Mouse (Mus musculus): Measurements from ENCODE around the gene Qsox1.

Qsox1 gene

GRCm38 (mm10) chr1:155812581-155813499 is at the start of gene Qsox1:
Gene Qsox1 (minus strand): TSS chr1:155812889.
- peak; percentile 88 to 89 for DNase-seq (ENCODE audit: low spot score in 2 of 2)

- DNase-seq (ENCODE audit: low spot score in 2 of 2) = peak in 1 of 2 experiments; percentile 31
Measured at GRCm38 (mm10) chr1:155854926-155855702, 42.4 kb upstream of the Qsox1 start.

- DNase-seq (ENCODE audit: low spot score in 2 of 2) = no peak
Measured at GRCm38 (mm10) chr1:155853009-155853408, 40.3 kb upstream of the Qsox1 start.

DNA sequence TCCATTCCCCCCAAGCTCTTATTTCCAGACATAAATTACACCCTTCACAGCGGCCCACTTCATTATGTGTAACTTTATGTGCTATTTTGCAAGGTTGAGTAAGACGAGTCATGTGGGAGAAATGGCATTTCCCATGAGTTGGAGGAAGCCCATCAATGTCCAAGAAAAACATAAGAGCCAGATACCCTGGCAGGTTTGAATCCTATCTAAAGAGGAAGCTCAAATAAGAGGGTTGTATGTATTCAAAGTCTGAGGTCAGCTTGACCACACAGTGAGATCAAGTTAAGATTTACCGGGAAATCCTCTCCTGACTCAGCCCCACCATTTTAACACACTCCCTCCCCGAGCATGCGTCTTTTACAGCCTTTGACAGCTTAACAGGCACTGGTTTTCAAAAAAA is 31.5 kb upstream of the Qsox1 start:
- DNase-seq (ENCODE audit: low spot score in 2 of 2) = no peak

- DNase-seq (ENCODE audit: low spot score in 2 of 2) = no peak
Measured at GRCm38 (mm10) chr1:155843538-155843937, 30.8 kb upstream of the Qsox1 start.

DNA sequence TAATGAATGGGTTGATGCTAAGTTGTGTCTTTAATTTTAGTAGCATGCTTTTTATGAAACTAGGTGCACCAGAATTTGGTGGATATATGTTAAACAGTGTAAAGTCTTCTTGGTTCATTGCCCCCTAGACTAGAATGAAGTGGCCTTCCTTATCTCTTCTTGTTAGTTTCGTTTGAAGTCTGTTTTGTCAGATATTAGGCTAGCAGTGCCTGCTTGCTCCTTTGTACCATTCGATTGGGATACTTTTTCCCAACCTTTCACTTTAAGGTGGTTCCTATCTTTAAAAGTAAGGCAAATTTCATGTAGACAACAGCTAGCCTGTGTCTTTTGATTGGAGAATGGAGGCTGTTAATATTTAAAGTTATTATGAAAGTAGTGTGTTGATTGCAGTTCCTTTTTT is 23.0 kb upstream of the Qsox1 start:
- DNase-seq (ENCODE audit: low spot score in 2 of 2) = no peak

DNA sequence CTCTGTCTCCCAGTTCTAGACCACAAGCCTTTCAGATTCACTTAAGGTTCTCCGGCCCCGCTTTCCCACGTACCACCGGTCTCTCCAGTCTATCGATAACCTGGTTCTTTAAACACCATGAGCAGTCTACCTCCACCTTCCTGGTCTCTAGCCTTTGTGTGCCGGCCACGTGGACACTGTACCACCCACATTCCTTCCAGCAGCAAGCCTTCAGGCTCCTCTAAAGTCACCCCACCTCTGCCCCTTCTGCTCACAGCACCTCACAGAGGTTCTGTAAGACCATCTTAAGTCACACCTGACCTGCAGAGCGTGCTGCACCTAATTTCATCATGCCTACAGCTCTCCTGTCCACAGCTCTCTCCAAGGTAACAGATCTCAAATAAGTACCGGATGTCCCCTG is 20.9 kb upstream of the Qsox1 start:
- DNase-seq (ENCODE audit: low spot score in 2 of 2) = no peak

DNA sequence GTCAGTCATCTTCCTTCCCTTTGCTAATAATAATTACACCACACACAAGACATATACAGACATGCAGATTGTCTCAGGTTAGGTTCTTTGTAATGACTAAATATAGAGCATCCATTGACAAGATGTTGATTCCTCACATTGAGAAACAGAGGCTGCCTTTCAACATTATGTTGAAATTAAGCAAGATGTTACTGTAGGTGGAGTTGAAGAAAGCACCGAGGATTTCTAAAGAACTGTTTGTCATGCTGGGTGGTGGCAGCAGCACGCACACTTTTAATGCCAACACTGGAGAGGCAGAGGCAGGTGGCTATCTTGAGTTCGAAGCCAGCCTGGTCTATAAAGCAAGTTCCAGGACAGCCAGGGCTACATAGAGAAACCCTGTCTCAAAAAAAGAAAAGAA is 19.3 kb upstream of the Qsox1 start:
- no peak for DNase-seq (ENCODE audit: low spot score in 2 of 2)

DNA sequence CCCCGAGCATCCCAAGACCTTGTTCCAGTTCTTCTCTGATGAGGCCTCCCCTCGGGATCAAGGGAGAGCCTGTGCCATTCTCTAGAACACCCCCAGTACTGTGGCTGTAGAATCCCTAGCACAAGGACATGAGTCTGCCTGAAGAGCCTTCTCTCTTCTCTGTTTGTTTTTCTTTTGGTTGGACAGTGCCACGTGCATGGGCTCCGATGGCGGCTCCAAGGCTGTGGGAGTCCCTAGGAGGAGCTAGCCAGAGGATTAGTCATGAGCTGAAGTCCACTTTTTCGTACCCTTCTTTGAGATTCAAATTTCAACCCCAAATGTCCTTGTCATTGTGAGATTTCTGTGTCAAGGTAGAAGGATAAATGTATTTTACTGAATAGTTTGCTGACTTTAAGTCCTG is 18.2 kb upstream of the Qsox1 start:
- DNase-seq (ENCODE audit: low spot score in 2 of 2) = no peak

- no peak for DNase-seq (ENCODE audit: low spot score in 2 of 2)
Measured at GRCm38 (mm10) chr1:155827703-155828295, 15.1 kb upstream of the Qsox1 start.

- DNase-seq (ENCODE audit: low spot score in 2 of 2) = no peak
Measured at GRCm38 (mm10) chr1:155826803-155827395, 14.2 kb upstream of the Qsox1 start.

GRCm38 (mm10) chr1:155825940-155826716 is 13.4 kb upstream of the Qsox1 start:
- DNase-seq (ENCODE audit: low spot score in 2 of 2) = no peak

DNA sequence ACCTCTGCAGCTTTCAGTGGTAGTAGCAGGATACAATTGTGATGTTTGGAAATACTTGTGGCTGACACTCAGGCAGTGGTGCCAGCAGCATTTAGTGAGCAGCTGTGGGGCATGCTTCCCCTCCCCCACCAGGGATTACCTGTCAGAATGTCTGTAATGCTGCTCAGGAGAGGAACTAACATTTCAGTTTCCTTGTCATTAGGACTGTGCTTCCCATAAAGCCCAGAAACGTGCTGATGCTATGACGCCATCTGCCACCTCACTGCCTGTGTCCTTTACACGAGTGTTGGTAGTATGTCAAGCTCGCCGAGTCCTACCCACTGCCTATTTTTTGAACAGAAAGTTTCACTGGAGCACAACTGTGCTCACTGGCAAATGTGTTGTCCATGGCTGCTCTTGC is 8.0 kb upstream of the Qsox1 start:
- DNase-seq (ENCODE audit: low spot score in 2 of 2) = no peak

DNA sequence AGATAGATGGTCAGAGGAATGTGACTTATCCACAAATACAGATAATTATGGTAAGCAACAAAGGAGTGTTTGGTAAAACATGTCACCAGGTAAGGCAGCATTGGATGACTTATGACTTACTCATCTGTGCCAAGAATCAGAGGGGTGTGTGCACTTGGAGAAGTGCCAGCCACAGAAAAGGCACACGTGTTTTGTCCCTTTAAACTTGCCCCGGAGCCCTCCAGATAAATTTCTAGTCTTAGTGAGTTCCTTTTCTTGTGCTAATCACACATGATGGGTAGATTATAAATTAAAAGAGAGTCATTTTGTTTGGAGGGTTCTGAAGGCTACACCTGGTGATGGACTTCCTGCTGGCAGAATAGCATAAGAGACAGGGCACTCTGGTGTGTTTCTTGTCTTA is 3.5 kb upstream of the Qsox1 start:
- no peak for DNase-seq (ENCODE audit: low spot score in 2 of 2)

DNA sequence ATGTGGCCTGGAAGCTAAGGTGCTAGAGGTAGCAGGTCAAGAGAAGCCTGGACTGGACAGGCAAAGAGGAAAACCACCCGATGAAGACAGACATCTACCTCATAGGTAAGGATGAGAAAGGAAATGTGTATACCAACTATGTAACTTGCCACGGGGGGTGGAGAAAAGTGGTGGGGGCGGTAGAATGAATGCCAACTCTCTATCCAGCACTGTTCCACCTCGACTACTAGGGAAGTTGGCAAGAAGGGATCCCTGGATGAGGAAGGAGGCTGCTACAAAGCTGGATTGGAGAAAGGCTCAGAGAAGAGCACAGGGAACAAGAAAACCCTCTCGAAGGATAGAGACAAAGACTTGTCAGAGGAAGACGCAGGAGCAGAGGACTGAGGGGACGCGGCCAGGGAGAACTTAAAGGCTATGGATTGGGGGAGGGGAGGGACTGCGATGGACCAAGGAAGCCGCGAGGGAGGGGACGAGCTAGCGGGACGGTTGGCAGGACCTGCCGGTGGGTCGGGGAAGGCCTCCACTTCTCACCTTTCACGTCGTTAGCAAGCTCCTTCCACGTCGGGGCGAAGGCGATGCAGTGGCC is 601 bp downstream of the Qsox1 start:
- DNase-seq (ENCODE audit: low spot score in 2 of 2) = no peak

- DNase-seq (ENCODE audit: low spot score in 2 of 2) = no peak
Measured at GRCm38 (mm10) chr1:155810616-155811015, 2.1 kb downstream of the Qsox1 start.

DNA sequence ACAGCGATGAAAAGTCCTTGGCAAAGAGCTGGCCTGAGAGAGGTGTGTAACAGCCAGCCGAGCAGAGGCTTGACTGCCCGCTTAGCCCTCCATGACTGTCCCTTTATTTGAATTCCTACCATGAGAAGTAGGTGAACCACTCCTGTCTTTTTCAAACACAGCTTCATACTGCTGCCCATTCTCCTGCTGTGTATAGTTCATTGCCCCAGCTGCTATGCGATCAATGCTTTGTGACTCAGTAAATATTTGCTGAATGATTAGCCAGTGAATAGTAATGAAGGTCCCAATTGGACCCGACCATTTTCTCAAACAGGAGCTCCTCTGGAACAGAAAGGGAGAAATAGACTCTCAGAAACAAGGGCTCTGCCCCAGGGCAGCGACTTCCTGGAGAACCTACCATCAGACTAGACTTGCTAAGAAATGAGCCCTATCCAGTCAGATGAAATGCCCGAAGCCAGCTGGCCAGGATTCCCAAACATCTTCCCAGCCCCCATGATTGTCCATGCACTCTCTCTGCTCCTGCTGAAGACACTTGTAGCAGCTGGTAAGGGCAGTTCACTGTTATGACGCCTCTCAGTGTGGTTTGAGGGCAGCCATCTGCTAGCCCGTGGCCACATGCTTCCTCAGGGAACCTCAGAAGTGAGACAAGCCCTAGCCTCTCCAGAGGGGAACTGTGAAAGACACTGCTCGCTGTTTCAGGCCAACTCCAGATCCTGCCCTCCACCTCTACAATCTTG is 2.8 kb downstream of the Qsox1 start:
- peak in 1 of 2 experiments; percentile 39 for DNase-seq (ENCODE audit: low spot score in 2 of 2)

DNA sequence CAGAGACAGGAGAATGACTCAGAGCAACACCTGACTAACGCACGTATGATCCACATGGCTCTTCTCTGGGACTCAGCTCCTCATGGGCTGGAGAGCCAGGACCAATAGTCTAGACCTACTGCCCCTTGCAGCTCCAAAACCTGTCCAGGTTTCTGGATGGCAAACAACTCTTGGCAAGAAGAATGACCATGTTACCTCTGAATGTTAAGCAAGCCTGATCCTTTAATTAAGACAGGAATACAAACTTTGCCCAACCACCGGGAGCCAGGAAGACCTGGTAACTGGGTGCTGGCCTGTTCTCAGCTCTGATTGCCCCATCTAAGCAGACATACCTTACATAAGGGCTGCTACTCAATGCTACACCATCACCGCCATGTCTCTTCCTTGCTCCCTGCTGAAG is 4.4 kb downstream of the Qsox1 start:
- no peak for DNase-seq (ENCODE audit: low spot score in 2 of 2)

DNA sequence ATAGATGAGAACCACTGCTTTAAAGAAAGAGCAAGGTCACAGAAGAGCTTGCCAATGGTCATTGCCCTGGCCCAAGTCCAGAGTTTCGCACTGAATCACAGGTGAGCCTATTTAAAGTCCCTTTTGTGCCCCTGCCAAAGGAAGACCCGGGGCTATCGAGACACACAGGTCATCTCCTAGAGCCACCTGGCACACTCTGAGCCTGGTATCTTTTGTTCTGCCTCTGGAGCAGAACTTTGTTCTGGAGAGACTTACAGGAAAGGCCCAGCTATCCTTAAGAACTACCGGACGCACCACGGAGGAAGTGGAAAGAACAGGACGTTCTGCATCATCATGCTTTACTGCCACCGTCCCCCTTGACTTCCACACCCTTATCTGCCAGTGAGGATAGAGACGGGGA is 7.1 kb downstream of the Qsox1 start:
- DNase-seq (ENCODE audit: low spot score in 2 of 2) = no peak
